Mouse (Mus musculus): ENCODE measurements around the gene Pakap. TPM values are rescaled to one million over a fixed set of nuclear protein-coding genes. Genes with fewer than 3 reads are reported as not detected.

Pakap gene
- polyA plus RNA-seq, 1 experiment from 2014 or later, result 35.4 TPM

GRCm38 (mm10) chr4:57913021-57913420 is 345.0 kb downstream of the Pakap start:
- no peak for ATAC-seq (ENCODE audit: insufficient number of reproducible peaks, insufficient read depth, low FRiP score, low TSS enrichment, low read depth)
- Histone ChIP-seq H3K4me2 (no peak overlapping the region), H3K9ac (no peak overlapping the region), H3K27ac (no peak overlapping the region), H3K4me3 (no peak overlapping the region), H3K9me3 (no peaks in the 10 kb centered on the region), H3K27me3 (no peaks in the 10 kb centered on the region), H3K36me3 (no peaks in the 10 kb centered on the region), H3K4me1 (peaks cover 33% of the 10 kb centered on the region)

GRCm38 (mm10) chr4:57914193-57915190 is 346.5 kb downstream of the Pakap start:
- peaks cover 36% of the 10 kb centered on the region for H3K4me1 ChIP-seq
- no peak overlapping the region for H3K9ac ChIP-seq
- no peaks in the 10 kb centered on the region for H3K36me3 ChIP-seq
- H3K9me3 ChIP-seq, result no peaks in the 10 kb centered on the region
- no peak overlapping the region for H3K4me2 ChIP-seq
- no peaks in the 10 kb centered on the region for H3K27me3 ChIP-seq
- no peak overlapping the region for H3K4me3 ChIP-seq
- 67% methylated on average over 9 of the region's 10 CpGs for WGBS
- no peak overlapping the region; the same call in 1 of the 2 replicates for H3K27ac ChIP-seq
- no peak for ATAC-seq (ENCODE audit: insufficient number of reproducible peaks, insufficient read depth, low FRiP score, low TSS enrichment, low read depth)

GRCm38 (mm10) chr4:57915216-57915965 is 347.4 kb downstream of the Pakap start:
- H3K9ac ChIP-seq, result 0 out of 2 replicates have a peak overlapping the region, but pooled peaks have one; percentile 1
- no peak for ATAC-seq (ENCODE audit: insufficient number of reproducible peaks, insufficient read depth, low FRiP score, low TSS enrichment, low read depth)

GRCm38 (mm10) chr4:57916201-57916661 is 348.3 kb downstream of the Pakap start, which contains the start of gene D630039A03Rik:
TSS of gene D630039A03Rik (minus strand) at chr4:57916297.
- Histone ChIP-seq H3K4me2 (peak within 1 kb of the TSS; percentile 46), H3K36me3 (no peaks in the 10 kb centered on the region), H3K4me1 (peaks cover 44% of the 10 kb centered on the region), H3K9ac (0 out of 2 replicates have a peak within 1 kb of the TSS, but pooled peaks have one; percentile 7), H3K27me3 (no peaks in the 10 kb centered on the region), H3K4me3 (0 out of 2 replicates have a peak within 1 kb of the TSS, but pooled peaks have one; percentile 3), H3K27ac (peak within 1 kb of the TSS; percentile 8; the same call in 1 of the 2 replicates), H3K9me3 (no peaks in the 10 kb centered on the region)
- no peak for ATAC-seq (ENCODE audit: insufficient number of reproducible peaks, insufficient read depth, low FRiP score, low TSS enrichment, low read depth)
- 19% methylated on average over 9 of the region's 9 CpGs for WGBS

More at GRCm38 (mm10) chr4:57915216-57915965, 347.4 kb downstream of the Pakap start:
- Histone ChIP-seq H3K4me2 (peak overlapping the region; percentile 46), H3K4me3 (0 out of 2 replicates have a peak overlapping the region, but pooled peaks have one; percentile 3), H3K36me3 (no peaks in the 10 kb centered on the region), H3K27ac (no peak overlapping the region; the same call in 1 of the 2 replicates), H3K27me3 (no peaks in the 10 kb centered on the region), H3K9me3 (no peaks in the 10 kb centered on the region), H3K4me1 (peaks cover 44% of the 10 kb centered on the region)
- WGBS, result 39% methylated on average over 17 of the region's 17 CpGs

GRCm38 (mm10) chr4:57916711-57917110 is 348.7 kb downstream of the Pakap start:
- Histone ChIP-seq H3K9ac (no peak overlapping the region), H3K27me3 (no peaks in the 10 kb centered on the region), H3K36me3 (no peaks in the 10 kb centered on the region), H3K4me1 (peaks cover 44% of the 10 kb centered on the region), H3K9me3 (no peaks in the 10 kb centered on the region), H3K4me2 (0 out of 2 replicates have a peak overlapping the region, but pooled peaks have one; percentile 46), H3K4me3 (no peak overlapping the region), H3K27ac (no peak overlapping the region)
- 68% methylated on average over 4 of the region's 4 CpGs for WGBS
- no peak for ATAC-seq (ENCODE audit: insufficient number of reproducible peaks, insufficient read depth, low FRiP score, low TSS enrichment, low read depth)

- Histone ChIP-seq H3K27me3 (no peaks in the 10 kb centered on the region), H3K27ac (no peak overlapping the region), H3K36me3 (no peaks in the 10 kb centered on the region), H3K4me3 (no peak overlapping the region), H3K9me3 (no peaks in the 10 kb centered on the region), H3K9ac (0 out of 2 replicates have a peak overlapping the region, but pooled peaks have one; percentile 16), H3K4me1 (peaks cover 42% of the 10 kb centered on the region), H3K4me2 (peak overlapping the region; percentile 14; the same call in 1 of the 2 replicates)
- no peak for ATAC-seq (ENCODE audit: insufficient number of reproducible peaks, insufficient read depth, low FRiP score, low TSS enrichment, low read depth)
- WGBS, result 14% methylated on average over 8 of the region's 8 CpGs
These were observed 351.8 kb downstream of the Pakap start for GRCm38 (mm10) chr4:57919494-57920423.

GRCm38 (mm10) chr4:57920522-57920921 is 352.5 kb downstream of the Pakap start:
- H3K4me2 ChIP-seq, result no peak overlapping the region
- H3K9ac ChIP-seq, result no peak overlapping the region
- peaks cover 35% of the 10 kb centered on the region for H3K4me1 ChIP-seq
- H3K4me3 ChIP-seq, result no peak overlapping the region
- H3K27ac ChIP-seq, result no peak overlapping the region
- no peaks in the 10 kb centered on the region for H3K36me3 ChIP-seq
- ATAC-seq (ENCODE audit: insufficient number of reproducible peaks, insufficient read depth, low FRiP score, low TSS enrichment, low read depth), result no peak
- no peaks in the 10 kb centered on the region for H3K27me3 ChIP-seq
- no peaks in the 10 kb centered on the region for H3K9me3 ChIP-seq
- WGBS, result 81% methylated on average over 1 of the region's 1 CpGs

GRCm38 (mm10) chr4:57922171-57922570 is 354.2 kb downstream of the Pakap start:
- H3K27me3 ChIP-seq, result no peaks in the 10 kb centered on the region
- H3K4me2 ChIP-seq, result no peak overlapping the region
- H3K27ac ChIP-seq, result no peak overlapping the region
- WGBS, result 71% methylated on average over 5 of the region's 5 CpGs
- peaks cover 19% of the 10 kb centered on the region for H3K4me1 ChIP-seq
- H3K9me3 ChIP-seq, result no peaks in the 10 kb centered on the region
- no peaks in the 10 kb centered on the region for H3K36me3 ChIP-seq
- no peak overlapping the region for H3K9ac ChIP-seq
- ATAC-seq (ENCODE audit: insufficient number of reproducible peaks, insufficient read depth, low FRiP score, low TSS enrichment, low read depth), result no peak
- H3K4me3 ChIP-seq, result no peak overlapping the region

- Histone ChIP-seq H3K27ac (no peak overlapping the region), H3K27me3 (no peaks in the 10 kb centered on the region), H3K4me2 (no peak overlapping the region), H3K4me1 (peaks cover 14% of the 10 kb centered on the region), H3K9me3 (no peaks in the 10 kb centered on the region), H3K4me3 (no peak overlapping the region), H3K36me3 (no peaks in the 10 kb centered on the region), H3K9ac (no peak overlapping the region)
- no peak for ATAC-seq (ENCODE audit: insufficient number of reproducible peaks, insufficient read depth, low FRiP score, low TSS enrichment, low read depth)
- 70% methylated on average over 6 of the region's 6 CpGs for WGBS
These were observed 356.6 kb downstream of the Pakap start for GRCm38 (mm10) chr4:57924556-57925071.

- Histone ChIP-seq H3K4me2 (no peak overlapping the region), H3K4me3 (no peak overlapping the region), H3K27ac (no peak overlapping the region), H3K27me3 (no peaks in the 10 kb centered on the region), H3K9ac (no peak overlapping the region), H3K36me3 (no peaks in the 10 kb centered on the region), H3K9me3 (peaks cover 4% of the 10 kb centered on the region; the same call in 1 of the 2 replicates), H3K4me1 (peaks cover 7% of the 10 kb centered on the region; the same call in 1 of the 2 replicates)
- 27% methylated on average over 3 of the region's 3 CpGs for WGBS
- no peak for ATAC-seq (ENCODE audit: insufficient number of reproducible peaks, insufficient read depth, low FRiP score, low TSS enrichment, low read depth)
These were observed 359.7 kb downstream of the Pakap start for GRCm38 (mm10) chr4:57927464-57928205.

Measured in embryonic facial prominence, embryonic 13.5 days (tissue).